Mouse (Mus musculus): ENCODE data around the gene Zfp956.

Zfp956 gene

DNA sequence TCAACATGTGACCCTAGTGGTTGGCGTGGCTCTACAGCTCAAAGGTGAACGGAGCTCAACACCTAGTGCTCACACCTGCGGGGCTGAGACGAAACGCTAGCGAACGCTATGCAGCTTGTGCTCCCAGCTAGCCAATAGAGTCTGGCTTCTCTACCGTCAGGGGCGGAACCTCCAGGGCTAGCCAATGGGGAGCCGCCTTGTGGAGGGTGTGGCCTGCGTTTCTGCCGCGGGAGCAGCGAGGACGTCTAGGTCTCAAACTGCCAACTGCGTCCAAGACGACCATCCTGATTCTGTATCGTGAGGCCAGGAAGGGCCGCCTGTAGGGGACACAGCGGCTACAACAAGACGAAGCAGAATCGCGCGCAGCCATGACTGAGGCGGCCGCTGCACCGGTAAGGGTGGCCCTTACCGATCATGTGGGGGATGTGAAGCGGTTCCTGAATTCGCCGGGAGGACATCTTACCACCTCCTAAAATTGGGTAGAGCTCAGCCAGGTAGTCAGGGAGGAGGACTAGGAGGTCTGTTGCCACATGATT is at the start of gene Zfp956:
Zfp956 (plus strand) TSS at position 200 of the 536 bp plus-strand sequence.
- DNase-seq (ENCODE audit: low read depth, low spot score) = peak; percentile 94

- no peak for DNase-seq (ENCODE audit: low read depth, low spot score)
Observed at GRCm38 (mm10) chr6:47903587-47903986, 49.6 kb upstream of the Zfp956 start.

GRCm38 (mm10) chr6:47904361-47904760 is 48.8 kb upstream of the Zfp956 start:
- DNase-seq (ENCODE audit: low read depth, low spot score) = no peak

GRCm38 (mm10) chr6:47904917-47905695 is 48.1 kb upstream of the Zfp956 start:
- DNase-seq (ENCODE audit: low read depth, low spot score) = no peak

DNA sequence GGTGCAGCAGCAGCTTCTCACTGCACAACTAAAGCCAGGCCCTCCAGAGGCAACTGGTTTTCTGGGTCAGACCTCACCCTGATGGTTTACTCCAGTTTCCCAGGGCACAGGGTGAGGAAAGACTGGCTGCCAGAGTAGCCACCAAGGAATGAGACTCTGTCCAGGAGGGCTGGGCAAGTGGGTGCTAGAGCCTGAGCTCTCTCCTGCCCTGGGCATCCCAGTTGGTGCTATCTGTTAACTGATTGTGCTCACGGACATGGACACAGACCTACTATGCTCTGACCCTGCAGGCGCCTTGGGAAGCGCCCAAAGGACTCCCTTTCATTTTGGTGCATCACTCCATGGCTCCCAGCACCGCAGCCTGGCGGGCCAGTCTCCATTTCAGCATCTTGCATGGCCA is 46.9 kb upstream of the Zfp956 start:
- no peak for DNase-seq (ENCODE audit: low read depth, low spot score)

DNA sequence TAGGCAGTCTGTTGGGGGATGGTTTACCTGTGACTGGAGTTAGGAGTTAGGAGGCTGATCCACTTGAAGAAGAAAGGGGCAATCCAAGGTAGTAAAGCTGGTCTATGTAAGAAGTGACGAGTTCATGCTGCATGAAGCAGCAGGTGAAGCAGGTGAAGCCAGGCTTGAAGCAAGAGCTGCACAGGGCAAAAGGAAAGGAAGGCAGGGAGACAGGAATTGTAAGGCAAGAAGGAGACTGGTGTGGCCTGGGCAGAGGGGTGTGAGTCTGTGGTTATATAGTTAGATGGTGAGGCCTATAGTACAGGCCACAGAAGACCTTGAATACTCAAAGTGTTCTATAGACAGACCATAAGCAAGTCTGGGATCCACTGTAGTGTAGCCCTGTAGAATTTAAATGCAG is 44.2 kb upstream of the Zfp956 start:
- DNase-seq (ENCODE audit: low read depth, low spot score) = no peak

GRCm38 (mm10) chr6:47911650-47912049 is 41.5 kb upstream of the Zfp956 start:
- no peak for DNase-seq (ENCODE audit: low read depth, low spot score)

- no peak for DNase-seq (ENCODE audit: low read depth, low spot score)
Observed at GRCm38 (mm10) chr6:47912991-47913390, 40.2 kb upstream of the Zfp956 start.

GRCm38 (mm10) chr6:47917051-47917450 is 36.1 kb upstream of the Zfp956 start:
- DNase-seq (ENCODE audit: low read depth, low spot score) = no peak

DNA sequence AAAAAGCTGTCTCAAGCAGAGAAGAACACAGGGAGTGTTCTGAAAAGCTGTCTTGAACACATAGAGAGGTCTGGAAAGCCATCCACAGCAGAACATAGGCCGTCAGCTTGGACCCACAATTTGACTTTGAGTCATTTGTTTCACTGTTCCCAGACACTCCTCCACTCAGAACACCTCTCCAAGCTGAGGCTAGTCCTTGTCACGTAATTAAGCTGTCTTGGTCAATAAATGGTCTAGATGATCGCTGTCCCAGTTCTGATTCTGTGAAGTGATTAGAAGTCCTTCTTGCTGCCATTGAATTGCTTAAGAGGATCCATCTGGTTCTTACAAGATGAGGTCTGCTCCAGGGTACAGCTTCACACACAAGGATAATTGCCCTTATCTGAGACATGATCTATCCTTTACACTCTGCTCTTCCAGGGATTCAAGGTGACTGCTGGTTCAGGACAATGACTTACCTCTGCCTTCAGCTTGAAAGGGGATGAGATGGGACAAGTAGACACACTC is 34.4 kb upstream of the Zfp956 start:
- no peak for DNase-seq (ENCODE audit: low read depth, low spot score)

GRCm38 (mm10) chr6:47919646-47920446 is 33.3 kb upstream of the Zfp956 start:
- peak; percentile 21 for DNase-seq (ENCODE audit: low read depth, low spot score)

GRCm38 (mm10) chr6:47920447-47921340 is 32.5 kb upstream of the Zfp956 start, which contains the start of gene Zfp212:
Gene Zfp212, plus strand, starts transcription at chr6:47920476.
- peak; percentile 96 for DNase-seq (ENCODE audit: low read depth, low spot score)

GRCm38 (mm10) chr6:47942461-47942860 is 10.7 kb upstream of the Zfp956 start:
- DNase-seq (ENCODE audit: low read depth, low spot score) = no peak

GRCm38 (mm10) chr6:47943021-47943691 is 10.0 kb upstream of the Zfp956 start:
- no peak for DNase-seq (ENCODE audit: low read depth, low spot score)

DNA sequence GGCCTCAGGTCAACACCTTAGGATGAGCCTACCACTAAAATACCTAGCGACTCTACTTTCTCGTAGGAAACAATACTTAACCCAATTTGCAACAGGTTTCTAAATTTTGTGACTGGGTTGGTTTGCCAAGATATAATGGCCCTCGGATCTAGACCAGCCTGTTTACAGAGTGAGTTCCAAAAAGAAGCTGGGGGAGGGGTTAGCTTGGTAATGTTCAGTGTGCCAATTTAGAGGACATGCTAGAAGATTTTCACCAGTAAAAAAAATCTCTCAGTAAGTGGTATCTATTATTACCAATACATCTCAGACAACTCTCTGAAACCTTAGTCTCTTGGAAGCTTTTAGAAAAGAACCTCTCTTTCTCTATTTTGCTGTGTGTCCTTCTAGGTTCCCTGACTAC is 9.5 kb upstream of the Zfp956 start:
- DNase-seq (ENCODE audit: low read depth, low spot score) = no peak

GRCm38 (mm10) chr6:47947388-47947787 is 5.8 kb upstream of the Zfp956 start:
- DNase-seq (ENCODE audit: low read depth, low spot score) = no peak

DNA sequence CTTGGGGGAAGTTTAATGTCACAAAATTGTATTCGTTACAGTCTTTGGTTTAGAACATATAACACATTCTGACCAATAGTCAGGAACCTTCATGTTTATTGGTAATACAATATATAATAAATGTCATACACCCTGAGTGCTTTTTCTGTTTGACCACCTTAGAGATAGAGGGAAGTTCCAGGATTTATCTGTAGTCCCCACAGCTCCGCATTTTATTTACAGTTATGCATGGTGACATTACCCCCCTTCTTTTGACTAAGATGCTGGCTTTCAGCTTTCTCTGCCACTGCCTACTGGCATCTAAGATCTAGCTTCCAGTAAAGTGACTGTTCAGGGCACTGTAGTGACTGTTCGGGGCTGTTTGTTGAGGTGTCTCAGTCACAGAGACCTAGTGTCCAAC is 1.2 kb downstream of the Zfp956 start:
- no peak for DNase-seq (ENCODE audit: low read depth, low spot score)

DNA sequence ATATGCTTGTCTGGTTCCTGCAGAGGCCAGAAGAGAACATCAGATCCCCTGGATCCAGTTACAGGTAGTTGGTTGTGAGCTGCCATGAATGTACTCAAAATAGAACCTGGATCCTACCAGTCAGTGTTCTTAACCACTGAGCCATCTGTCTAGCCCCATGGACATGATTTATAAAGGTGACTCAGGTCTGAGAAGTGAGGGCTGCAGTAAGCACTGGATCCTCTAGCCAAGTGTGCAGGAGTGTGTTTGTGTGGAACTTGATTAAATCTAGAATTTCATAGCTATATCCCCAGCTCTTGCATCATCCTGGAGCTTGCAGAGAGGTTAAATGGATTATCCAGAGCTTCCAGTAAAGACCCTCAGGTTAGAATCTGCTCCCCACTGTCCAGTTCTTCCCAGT is 4.6 kb downstream of the Zfp956 start:
- no peak for DNase-seq (ENCODE audit: low read depth, low spot score)

- no peak for DNase-seq (ENCODE audit: low read depth, low spot score)
Observed at GRCm38 (mm10) chr6:47960685-47961421, 7.7 kb downstream of the Zfp956 start.

- DNase-seq (ENCODE audit: low read depth, low spot score) = peak; percentile 79
Observed at GRCm38 (mm10) chr6:47963051-47963450, 9.9 kb downstream of the Zfp956 start.
